In genomic region chr19:45748206-45748605, GRCm38 (mm10) we compare ENCODE assay signal across 7 mouse cellular contexts. TPM values are rescaled to one million over a fixed set of nuclear protein-coding genes. Genes with fewer than 3 reads are reported as not detected.
DNase-seq lines count a peak whose midpoint lies in the region; ATAC-seq and TF ChIP-seq lines count a peak whose summit lies in the region.

No protein-coding gene starts in this region.

- H3K4me3 ChIP-seq in lung, embryonic 14.5 days (ENCODE audit: low read depth, low read length), result peak overlapping the region; percentile 85
- H3K4me3 ChIP-seq in embryonic facial prominence, embryonic 14.5 days (ENCODE audit: low read depth, low read length), result peak overlapping the region; percentile 82
- H3K4me3 ChIP-seq in limb, embryonic 10.5 days, result peak overlapping the region; percentile 94
- peak overlapping the region; percentile 80; the same call in 1 of the 2 replicates for H3K4me3 ChIP-seq in olfactory bulb, adult 2 months (ENCODE audit: insufficient read depth, low read depth, low read length)

- no peak overlapping the region for H3K27ac ChIP-seq in lung, embryonic 14.5 days (ENCODE audit: low read depth)
- no peak overlapping the region for H3K27ac ChIP-seq in embryonic facial prominence, embryonic 14.5 days (replicated peaks; ENCODE audit: low read depth, low read length)
- H3K27ac ChIP-seq in limb, embryonic 10.5 days, result peak overlapping the region; percentile 90; the same call in 1 of the 2 replicates
- no peak overlapping the region for H3K27ac ChIP-seq in olfactory bulb, adult 2 months (ENCODE audit: insufficient read depth, low read depth, low read length)

- peak overlapping the region; percentile 79 for H3K9ac ChIP-seq in lung, embryonic 14.5 days
- H3K9ac ChIP-seq in embryonic facial prominence, embryonic 14.5 days (ENCODE audit: low read depth, low read length), result 0 out of 2 replicates have a peak overlapping the region, but pooled peaks have one; percentile 84

- H3K9me3 ChIP-seq in lung, embryonic 14.5 days (ENCODE audit: low read depth, low read length), result no peaks in the 10 kb centered on the region
- H3K9me3 ChIP-seq in embryonic facial prominence, embryonic 14.5 days (ENCODE audit: control insufficient read depth, low read length), result no peaks in the 10 kb centered on the region
- no peaks in the 10 kb centered on the region for H3K9me3 ChIP-seq in limb, embryonic 10.5 days (replicated peaks)

- 40% methylated on average over 9 of the region's 9 CpGs for WGBS in lung, embryonic 14.5 days
- WGBS in embryonic facial prominence, embryonic 14.5 days, result 48% methylated on average over 9 of the region's 9 CpGs
- WGBS in limb, embryonic 10.5 days, result 53% methylated on average over 9 of the region's 9 CpGs
- 65% methylated on average over 9 of the region's 9 CpGs for WGBS in olfactory bulb, adult 2 months

- H3K4me2 ChIP-seq in lung, embryonic 14.5 days, result peak overlapping the region; percentile 93
- H3K4me2 ChIP-seq in embryonic facial prominence, embryonic 14.5 days (ENCODE audit: low read depth, low read length), result peak overlapping the region; percentile 90

- no peak for TF ChIP-seq CTCF in lung, embryonic 14.5 days (IDR thresholded peaks at IDR 0.05; ENCODE audit: low read depth)
- TF ChIP-seq CTCF in olfactory bulb, adult 2 months (IDR thresholded peaks at IDR 0.05; ENCODE audit: insufficient read depth, low read depth, low read length), result no peak

- peaks cover 7% of the 10 kb centered on the region; the same call in 1 of the 2 replicates for H3K4me1 ChIP-seq in lung, embryonic 14.5 days (ENCODE audit: insufficient read depth)
- H3K4me1 ChIP-seq in embryonic facial prominence, embryonic 14.5 days (ENCODE audit: control insufficient read depth, insufficient read depth, low read length), result peaks cover 4% of the 10 kb centered on the region
- peaks cover 45% of the 10 kb centered on the region for H3K4me1 ChIP-seq in limb, embryonic 10.5 days
- H3K4me1 ChIP-seq in olfactory bulb, adult 2 months (ENCODE audit: control insufficient read depth, insufficient read depth, low read length), result peaks cover 12% of the 10 kb centered on the region; the same call in 1 of the 2 replicates

- TF ChIP-seq POLR2A in olfactory bulb, adult 2 months (IDR thresholded peaks at IDR 0.05; ENCODE audit: insufficient read depth, low read depth, low read length), result no peak

- no peak for DNase-seq in lung, embryonic 14.5 days
- DNase-seq in lung, postnatal 36 days, result no peak
- no peak for DNase-seq in embryonic facial prominence, embryonic 14.5 days (ENCODE audit: low spot score)
- DNase-seq in limb, embryonic 10.5 days (ENCODE audit: low spot score), result no peak
- DNase-seq in spleen, postnatal 10 days (ENCODE audit: low spot score in 2 of 2), result no peak
- DNase-seq in lung, postnatal 4 days, result no peak

- peak; percentile 19; the same call in 1 of the 2 replicates for ATAC-seq in lung, embryonic 14.5 days (ENCODE audit: insufficient read depth)
- no peak for ATAC-seq in embryonic facial prominence, embryonic 14.5 days (ENCODE audit: low read depth)

- H3K27me3 ChIP-seq in lung, embryonic 14.5 days (ENCODE audit: insufficient read depth, low read length), result peaks cover 30% of the 10 kb centered on the region
- peaks cover 33% of the 10 kb centered on the region for H3K27me3 ChIP-seq in embryonic facial prominence, embryonic 14.5 days (replicated peaks; ENCODE audit: control insufficient read depth, insufficient read depth, low read length)
- peaks cover 42% of the 10 kb centered on the region for H3K27me3 ChIP-seq in limb, embryonic 10.5 days (ENCODE audit: low read depth, poor library complexity, severe bottlenecking)

- peaks cover 25% of the 10 kb centered on the region for H3K36me3 ChIP-seq in lung, embryonic 14.5 days (ENCODE audit: insufficient read depth)
- H3K36me3 ChIP-seq in embryonic facial prominence, embryonic 14.5 days (ENCODE audit: control insufficient read depth, insufficient read depth, low read length), result peaks cover 27% of the 10 kb centered on the region
- peaks cover 36% of the 10 kb centered on the region for H3K36me3 ChIP-seq in limb, embryonic 10.5 days

RNA-seq across cellular contexts. Expression of gene Npm3, which starts 1.2 kb away (rescaled TPM):
- 19.7 and 20.0 TPM in 2 replicates for polyA plus RNA-seq in lung, embryonic 14.5 days (2014; fragmentation: Nextera tagmentation; extraction: Ambion mirVana)
- 18.9 and 19.8 TPM in 2 replicates for polyA plus RNA-seq in embryonic facial prominence, embryonic 14.5 days (2014; fragmentation: Nextera tagmentation; extraction: Ambion mirVana)
- polyA plus RNA-seq in limb, embryonic 10.5 days (2016; fragmentation: Nextera tagmentation; extraction: Ambion mirVana), result 13.3 and 14.9 TPM in 2 replicates
- not detected in 2 replicates for polyA plus RNA-seq in olfactory bulb, adult 2 months (2012; ENCODE audit: insufficient read depth, insufficient read length, low replicate concordance, missing spikeins)

RNA-seq across cellular contexts. Expression of gene Fgf8, which starts 5.5 kb away (rescaled TPM):
- not detected in 2 replicates for polyA plus RNA-seq in lung, embryonic 14.5 days (2014; fragmentation: Nextera tagmentation; extraction: Ambion mirVana)
- 0.25 TPM in 1 of 2 replicates, not detected in the other for polyA plus RNA-seq in embryonic facial prominence, embryonic 14.5 days (2014; fragmentation: Nextera tagmentation; extraction: Ambion mirVana)
- 78.5 and 105 TPM in 2 replicates for polyA plus RNA-seq in limb, embryonic 10.5 days (2016; fragmentation: Nextera tagmentation; extraction: Ambion mirVana)
- polyA plus RNA-seq in olfactory bulb, adult 2 months (2012; ENCODE audit: insufficient read depth, insufficient read length, low replicate concordance, missing spikeins), result not detected in 2 replicates

RNA-seq across cellular contexts. Expression of gene Mgea5, which starts 35.4 kb away (rescaled TPM):
- 58.3 and 61.8 TPM in 2 replicates for polyA plus RNA-seq in lung, embryonic 14.5 days (2014; fragmentation: Nextera tagmentation; extraction: Ambion mirVana)
- polyA plus RNA-seq in embryonic facial prominence, embryonic 14.5 days (2014; fragmentation: Nextera tagmentation; extraction: Ambion mirVana), result 52.3 and 56.5 TPM in 2 replicates
- polyA plus RNA-seq in limb, embryonic 10.5 days (2016; fragmentation: Nextera tagmentation; extraction: Ambion mirVana), result 54.2 and 68.9 TPM in 2 replicates
- 284 TPM in 1 of 2 replicates, not detected in the other for polyA plus RNA-seq in olfactory bulb, adult 2 months (2012; ENCODE audit: insufficient read depth, insufficient read length, low replicate concordance, missing spikeins)

Comparison
In these comparisons a context has a peak if more than half of its experiments do, and no peak if none do; other contexts are left out.
1. RNA of gene Npm3, which starts 1.2 kb away (polyA plus RNA-seq): 19.7 to 20.0 TPM in lung, embryonic 14.5 days, 18.9 to 19.8 TPM in embryonic facial prominence, embryonic 14.5 days and 13.3 to 14.9 TPM in limb, embryonic 10.5 days; not detected in olfactory bulb, adult 2 months; every median in the first group is over 10 times any median in the second.
2. RNA of gene Fgf8, which starts 5.5 kb away (polyA plus RNA-seq): 78.5 to 105 TPM in limb, embryonic 10.5 days; 0.25 TPM in embryonic facial prominence, embryonic 14.5 days, not detected in lung, embryonic 14.5 days and not detected in olfactory bulb, adult 2 months; every median in the first group is over 10 times any median in the second.
3. Peak in every context shown above with its lines, with median percentiles within 50 percentile points of each other: H3K4me3 ChIP-seq.